Mouse (Mus musculus) regulatory T cell (primary cell): ENCODE measurements around the gene Cldn22.
"Not testable (repeated sequence)": the region's sequence is repeated elsewhere in the genome, so short reads cannot be mapped to it uniquely, and the experiment has no call there.

Experiments used
- in situ Hi-C: fragments of 300-600 bp; cut with MboI, MseI; formaldehyde crosslinking; loops from one replicate; pipeline ENCODE4 v1.15.1; 2025; ENCODE audit warnings: high pct_unique_total_duplicates

The Cldn22 gene

GRCm38 (mm10) chr8:47824182-47824581 is at the start of gene Cldn22:
Cldn22 (plus strand) TSS chr8:47824482.
- in situ Hi-C loops: no loop called here

GRCm38 (mm10) chr8:47777415-47777814 is 46.9 kb upstream of the Cldn22 start:
- in situ Hi-C loops: no loop called here

GRCm38 (mm10) chr8:47779589-47779988 is 44.7 kb upstream of the Cldn22 start:
- in situ Hi-C loops: no loop called here

GRCm38 (mm10) chr8:47781881-47782280 is 42.4 kb upstream of the Cldn22 start:
- in situ Hi-C loops: no loop called here

GRCm38 (mm10) chr8:47783544-47783943 is 40.7 kb upstream of the Cldn22 start:
- in situ Hi-C loops: no loop called here

- in situ Hi-C loops: no loop called here
These were observed 40.3 kb upstream of the Cldn22 start for GRCm38 (mm10) chr8:47783944-47784343.

GRCm38 (mm10) chr8:47784436-47784835 is 39.8 kb upstream of the Cldn22 start:
- in situ Hi-C loops: no loop called here

GRCm38 (mm10) chr8:47786323-47786722 is 38.0 kb upstream of the Cldn22 start:
- in situ Hi-C loops: no loop called here

- in situ Hi-C loops: no loop called here
These were observed 36.6 kb upstream of the Cldn22 start for GRCm38 (mm10) chr8:47787705-47788104.

- in situ Hi-C loops: no loop called here
These were observed 32.3 kb upstream of the Cldn22 start for GRCm38 (mm10) chr8:47791986-47792385.

- in situ Hi-C loops: no loop called here
These were observed 24.8 kb upstream of the Cldn22 start for GRCm38 (mm10) chr8:47799438-47799837.

- in situ Hi-C loops: no loop called here
These were observed 21.9 kb upstream of the Cldn22 start for GRCm38 (mm10) chr8:47802349-47802748.

- in situ Hi-C loops: no loop called here
These were observed 20.0 kb upstream of the Cldn22 start for GRCm38 (mm10) chr8:47804262-47804661.

GRCm38 (mm10) chr8:47809970-47810665 is 14.2 kb upstream of the Cldn22 start:
- in situ Hi-C loops: no loop called here

- in situ Hi-C loops: no loop called here
These were observed 13.6 kb upstream of the Cldn22 start for GRCm38 (mm10) chr8:47810666-47811015.

GRCm38 (mm10) chr8:47811221-47811620 is 13.1 kb upstream of the Cldn22 start:
- in situ Hi-C loops: no loop called here

- in situ Hi-C loops: no loop called here
These were observed 5.2 kb upstream of the Cldn22 start for GRCm38 (mm10) chr8:47819034-47819433.

GRCm38 (mm10) chr8:47820914-47821772 is 3.1 kb upstream of the Cldn22 start:
- in situ Hi-C loops: no loop called here

GRCm38 (mm10) chr8:47821843-47822242 is 2.4 kb upstream of the Cldn22 start, which contains the start of gene Cldn24:
Cldn24 (plus strand) TSS chr8:47822143.
- in situ Hi-C loops: no loop called here

- in situ Hi-C loops: not testable (repeated sequence)
These were observed 1.7 kb upstream of the Cldn22 start for GRCm38 (mm10) chr8:47822541-47822940.

- in situ Hi-C loops: no loop called here
These were observed 505 bp upstream of the Cldn22 start for GRCm38 (mm10) chr8:47823777-47824176.

- in situ Hi-C loops: no loop called here
These were observed 1.3 kb downstream of the Cldn22 start for GRCm38 (mm10) chr8:47825596-47825995.

- in situ Hi-C loops: no loop called here
These were observed 2.6 kb downstream of the Cldn22 start for GRCm38 (mm10) chr8:47826911-47827310.
